Mouse (Mus musculus) cerebellum, adult (tissue): ENCODE results near the gene Rsad2.
A peak's percentile ranks its signal among the peaks of the same experiment; 100 is the strongest.
"Not testable (repeated sequence)": the region's sequence is repeated elsewhere in the genome, so short reads cannot be mapped to it uniquely, and the experiment has no call there.

ENCODE experiments used
- ATAC-seq: cut with Nextera tagmentation; 2 replicates; pipeline ENCODE4 v1.9.2; 2017; ENCODE audit warnings: mild to moderate bottlenecking, moderate library complexity, mixed read lengths; ENCODE audit not compliant: insufficient number of reproducible peaks, low FRiP score, low TSS enrichment

Gene Rsad2

DNA sequence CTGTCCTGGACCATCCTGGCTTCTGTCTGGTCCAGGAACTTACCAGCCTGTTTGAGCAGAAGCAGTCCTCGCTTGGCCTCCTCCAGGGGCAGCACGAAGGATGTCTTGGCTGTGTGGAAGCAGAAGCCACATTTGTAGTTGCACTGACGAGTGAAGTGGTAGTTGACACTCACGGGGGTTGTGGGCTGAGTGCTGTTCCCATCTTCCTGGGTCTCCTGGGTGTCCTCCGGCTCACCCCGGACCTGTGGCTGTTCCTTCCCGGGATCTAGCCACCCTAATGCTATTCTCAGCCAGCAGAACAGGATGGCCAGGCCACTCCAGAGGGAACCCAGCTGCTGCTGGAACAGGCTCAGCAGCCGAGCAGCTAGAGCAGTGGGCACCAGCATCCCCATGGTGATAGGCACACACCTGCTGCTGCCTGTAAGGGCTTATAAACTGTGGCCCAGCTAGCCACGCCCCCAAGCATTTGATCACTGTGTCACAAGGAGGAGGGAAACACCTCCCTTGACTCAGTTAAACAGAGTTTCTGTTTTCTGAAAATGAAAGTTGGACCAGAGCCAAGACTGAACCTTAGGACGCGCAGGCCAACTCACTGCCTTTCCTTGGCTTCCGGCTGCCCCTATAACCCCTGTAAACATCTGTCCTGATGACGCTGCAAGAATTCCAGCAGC is at the start of gene Rsad2:
Gene Rsad2, minus strand, starts transcription at position 425 of the 671 bp plus-strand sequence.
- no peak for ATAC-seq

DNA sequence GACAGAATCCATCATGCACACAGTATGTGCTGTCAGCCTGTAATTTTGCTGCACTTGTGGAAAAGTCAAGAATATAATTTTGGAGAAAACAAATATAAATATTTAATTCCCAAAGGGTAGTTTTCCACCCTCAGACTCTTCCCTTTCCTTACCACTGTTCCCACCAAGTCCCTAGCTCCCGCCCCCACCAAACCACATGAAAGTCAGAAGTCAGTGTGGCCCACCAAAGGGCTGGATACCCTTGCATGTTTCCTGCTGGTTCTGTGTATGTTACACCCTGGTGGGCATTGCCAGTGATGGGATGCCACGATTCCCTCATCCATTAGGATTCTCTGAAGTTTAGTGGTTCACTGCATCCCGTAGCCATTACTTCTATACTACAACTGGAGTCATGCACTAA is 44.8 kb upstream of the Rsad2 start:
- no peak for ATAC-seq

- ATAC-seq, result no peak
Measured at GRCm38 (mm10) chr12:26489942-26490341, 33.7 kb upstream of the Rsad2 start.

GRCm38 (mm10) chr12:26488617-26489274 is 32.5 kb upstream of the Rsad2 start:
- no peak for ATAC-seq

DNA sequence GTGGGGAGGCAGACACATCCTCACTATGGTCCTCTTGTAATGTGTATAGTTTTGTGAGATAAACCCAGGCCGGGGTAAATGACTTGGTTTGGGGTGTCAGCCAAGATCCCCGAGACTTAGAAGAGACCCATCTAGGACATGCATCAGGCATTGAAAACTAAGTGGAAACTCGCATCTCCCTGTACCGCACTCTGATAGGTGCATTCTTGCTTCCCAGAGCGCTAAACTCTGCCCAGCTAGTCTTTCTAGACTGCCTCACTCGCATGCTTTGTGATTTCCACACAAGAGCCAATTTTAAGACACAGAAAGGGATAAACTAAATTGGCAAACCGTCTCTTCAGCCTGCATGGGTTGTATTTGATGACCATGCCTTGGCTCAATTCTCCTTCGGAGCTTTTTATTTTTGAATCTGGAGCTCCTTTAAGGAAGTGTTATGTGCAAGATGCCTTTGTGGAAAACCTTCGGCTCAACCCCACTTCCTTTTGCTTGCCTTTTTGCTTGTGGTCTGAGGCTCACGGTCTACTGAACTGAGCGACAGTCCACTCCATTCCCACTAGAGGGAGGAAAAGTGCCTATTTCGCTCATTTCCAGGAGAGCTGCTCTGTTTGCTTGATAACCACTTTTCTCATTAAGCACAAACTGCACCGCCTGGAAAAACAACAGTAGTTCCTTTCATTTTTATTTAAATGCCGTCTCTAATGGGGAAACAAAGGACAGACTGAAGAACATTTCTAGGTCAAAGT is 31.8 kb upstream of the Rsad2 start:
- ATAC-seq, result 0 out of 2 replicates have a peak, but pooled peaks have one; percentile 45

GRCm38 (mm10) chr12:26485738-26486580 is 29.7 kb upstream of the Rsad2 start:
- not testable (repeated sequence) for ATAC-seq

DNA sequence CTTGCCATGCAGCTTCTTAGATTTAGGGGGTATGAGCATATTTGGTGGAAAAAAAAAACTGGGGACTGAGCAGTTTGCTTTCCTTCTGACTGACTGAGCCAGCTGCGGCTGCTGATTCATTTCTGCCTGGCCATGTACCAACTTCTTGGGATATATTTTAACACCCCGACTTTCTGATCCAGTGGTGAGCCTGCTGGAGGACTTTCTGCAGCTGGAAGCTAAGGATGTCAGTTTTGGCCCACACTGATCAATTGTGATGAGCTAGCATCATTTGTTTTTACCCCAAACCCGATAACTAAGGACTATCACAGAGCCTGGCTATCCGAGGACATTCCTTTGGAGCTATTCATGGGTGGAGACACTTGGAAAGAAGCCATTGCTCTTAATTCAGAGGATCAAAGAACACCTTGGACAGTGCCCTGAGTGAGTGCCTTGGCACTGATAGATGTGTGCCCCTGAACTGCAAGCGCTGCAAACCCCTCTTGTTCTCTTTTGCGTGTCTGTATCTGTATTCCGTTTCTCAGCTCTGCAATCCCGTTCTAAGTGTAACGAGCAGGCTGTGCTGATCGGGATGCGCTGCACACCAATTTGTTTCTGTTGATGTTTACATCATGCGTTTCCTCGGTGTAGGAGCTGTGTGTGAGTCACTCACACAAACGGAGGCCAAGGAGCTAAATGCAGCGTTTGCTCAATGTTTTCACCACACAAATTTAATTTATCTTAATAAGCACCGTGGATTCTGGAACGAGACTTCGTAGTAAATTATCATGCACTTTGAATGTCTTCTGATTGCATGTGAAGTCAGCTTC is 22.1 kb upstream of the Rsad2 start:
- ATAC-seq, result no peak

DNA sequence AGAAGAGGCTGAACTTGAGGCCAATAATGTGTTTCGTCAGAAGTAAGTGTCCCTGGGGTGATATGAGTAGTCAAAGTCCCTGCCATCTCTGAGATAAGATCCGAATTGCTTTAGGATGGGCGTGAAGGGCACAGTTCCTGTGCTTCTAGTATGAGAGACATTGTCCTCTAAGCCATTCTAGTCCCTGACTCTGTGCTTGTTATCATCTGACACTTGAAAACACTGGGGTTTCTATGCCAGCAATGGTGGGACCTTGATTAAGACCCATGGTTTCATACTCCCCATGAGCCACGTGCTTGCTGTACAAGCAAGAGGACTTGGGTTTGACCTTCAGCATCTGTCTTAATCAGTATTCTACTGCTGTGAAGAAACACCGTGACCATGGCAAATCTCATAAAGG is 20.9 kb upstream of the Rsad2 start:
- no peak for ATAC-seq

DNA sequence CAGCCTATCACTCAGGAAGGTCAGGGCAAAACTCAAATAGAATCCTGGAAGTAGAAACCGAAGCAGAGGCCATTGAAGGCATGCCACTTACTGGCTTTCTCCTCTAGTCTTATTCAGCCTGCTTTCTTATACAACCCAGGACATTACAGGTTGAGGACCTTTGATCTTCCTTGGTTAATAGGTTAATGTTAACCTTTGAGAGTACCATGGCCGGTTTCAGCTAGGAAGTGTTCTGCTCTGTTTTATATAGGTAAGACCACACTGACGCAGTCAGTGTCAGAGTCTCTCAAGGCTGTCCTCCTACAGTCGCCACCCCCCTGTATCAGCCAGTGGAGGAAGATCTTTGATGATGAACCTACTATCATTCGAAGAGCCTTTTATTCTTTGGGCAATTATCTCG is 17.5 kb upstream of the Rsad2 start:
- no peak for ATAC-seq

DNA sequence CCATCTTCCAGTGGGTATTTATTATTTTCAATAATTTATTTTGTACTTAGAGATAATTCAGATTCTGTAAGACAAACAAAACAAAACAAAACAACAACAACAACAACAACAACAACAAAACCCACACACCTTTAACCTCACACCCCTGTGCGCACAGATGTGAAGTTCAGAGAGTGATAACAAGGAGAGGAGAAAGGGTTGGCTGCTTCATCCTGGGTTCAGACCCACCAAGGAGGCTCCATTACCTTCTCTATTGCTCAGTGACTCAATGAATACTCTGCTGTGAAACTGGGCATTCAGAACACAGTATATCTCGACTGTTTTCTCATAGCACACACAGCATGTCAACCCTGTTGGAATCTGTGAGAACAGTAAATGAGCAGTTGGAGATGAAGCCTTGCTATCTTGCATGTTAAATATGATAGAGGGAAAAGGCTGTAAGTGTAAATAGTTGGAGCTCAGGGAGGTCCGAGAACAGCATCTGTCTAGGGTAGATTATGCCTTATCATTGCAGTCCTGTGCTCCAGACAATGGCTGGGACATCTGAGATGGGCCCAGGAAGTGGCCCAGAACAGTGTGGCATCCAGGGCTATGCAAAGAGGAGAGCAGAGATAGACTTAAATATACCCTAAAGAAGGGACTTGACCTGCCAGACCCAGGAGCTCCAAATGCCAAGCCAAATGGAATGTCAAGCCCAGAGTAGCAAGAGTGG is 16.7 kb upstream of the Rsad2 start:
- ATAC-seq, result no peak

GRCm38 (mm10) chr12:26471376-26471775 is 15.1 kb upstream of the Rsad2 start:
- ATAC-seq, result no peak

DNA sequence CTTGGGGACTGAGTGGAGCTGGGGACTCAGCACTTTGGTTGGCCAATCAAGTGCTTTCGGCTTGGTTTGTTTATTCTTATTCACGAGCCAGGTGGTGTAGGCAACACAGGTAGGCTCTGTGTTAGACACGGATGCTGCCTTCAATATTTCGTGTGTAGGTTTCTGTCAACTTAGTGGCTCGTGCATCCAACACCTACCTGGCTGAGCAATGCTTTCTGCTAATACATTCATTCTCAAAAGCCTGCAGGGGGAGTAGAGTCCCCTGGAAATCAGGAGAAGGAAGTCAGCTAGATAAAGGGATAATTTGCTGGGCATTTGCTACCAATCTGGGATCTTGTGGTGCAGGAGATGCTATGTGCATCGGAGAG is 13.8 kb upstream of the Rsad2 start:
- peak; percentile 59 for ATAC-seq

DNA sequence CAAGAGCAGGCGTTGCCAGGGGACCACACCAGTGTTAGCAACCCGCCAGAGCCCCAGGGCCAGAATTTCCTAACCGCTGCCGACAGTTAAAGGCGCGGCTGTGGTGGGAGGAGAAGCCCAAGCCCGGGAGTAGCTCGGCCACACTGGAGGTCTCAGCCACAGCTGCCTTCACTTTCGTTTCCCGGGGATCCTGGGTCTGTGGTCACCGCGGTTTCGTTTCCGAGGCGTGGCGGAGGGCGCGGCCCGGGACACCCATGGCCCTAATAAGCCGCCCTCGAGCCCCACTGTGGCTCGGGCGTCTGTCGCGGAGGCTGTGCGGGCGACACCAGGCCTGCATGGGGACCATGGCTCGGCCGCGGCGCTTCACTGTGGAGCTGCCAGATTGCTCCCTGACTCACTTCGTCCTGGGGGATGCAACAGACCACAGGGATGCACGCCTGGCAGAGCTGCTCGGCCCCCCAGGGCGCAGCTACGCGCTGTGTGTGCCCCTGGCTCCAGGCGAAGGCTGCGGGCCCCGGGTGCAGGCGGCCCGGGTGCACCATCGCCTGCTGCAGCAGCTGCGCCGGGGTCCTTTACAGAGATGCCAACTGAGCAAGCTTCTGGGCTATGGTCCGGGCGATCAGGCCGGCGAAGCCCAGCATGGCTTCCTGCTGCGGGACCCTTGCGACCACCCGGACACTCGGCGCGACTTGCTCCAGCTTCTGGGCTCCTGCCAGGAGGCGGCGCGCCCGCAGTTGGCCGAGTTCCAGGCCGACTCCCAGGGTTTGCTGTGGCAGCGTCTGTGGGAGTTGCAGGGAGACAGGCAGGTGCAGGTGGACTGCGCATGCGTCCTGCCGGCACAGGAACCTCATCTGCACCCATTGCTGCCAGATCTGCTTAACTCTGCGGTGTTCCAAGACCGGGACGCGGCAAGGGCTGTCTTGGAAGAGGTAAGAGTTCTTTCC is 13.1 kb upstream of the Rsad2 start, which contains the start of gene Cmpk2:
Gene Cmpk2, plus strand, starts transcription at position 107 of the 944 bp plus-strand sequence.
- peak; percentile 78 for ATAC-seq

GRCm38 (mm10) chr12:26465600-26465999 is 9.3 kb upstream of the Rsad2 start:
- ATAC-seq, result no peak

DNA sequence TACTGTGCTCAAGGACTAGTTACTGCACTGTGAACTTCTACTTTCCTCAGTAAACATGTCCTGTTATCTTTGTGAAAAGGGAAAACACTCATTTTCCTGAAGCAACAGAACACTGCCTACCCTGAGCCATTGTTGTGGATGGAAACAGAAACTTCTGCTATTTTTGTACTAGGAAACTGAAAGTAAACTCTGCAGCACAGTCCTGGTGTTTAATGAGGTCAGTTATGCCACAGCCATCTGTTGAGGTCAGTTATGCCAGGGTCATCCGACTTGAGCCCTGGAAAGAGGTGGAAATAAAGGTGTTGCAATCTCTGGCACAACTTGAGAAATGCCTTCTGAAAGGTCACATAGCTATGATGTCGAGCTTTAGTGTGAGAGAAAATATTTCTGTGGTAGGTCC is 3.8 kb upstream of the Rsad2 start:
- ATAC-seq, result no peak

GRCm38 (mm10) chr12:26454682-26455081 is 1.6 kb downstream of the Rsad2 start:
- no peak for ATAC-seq

DNA sequence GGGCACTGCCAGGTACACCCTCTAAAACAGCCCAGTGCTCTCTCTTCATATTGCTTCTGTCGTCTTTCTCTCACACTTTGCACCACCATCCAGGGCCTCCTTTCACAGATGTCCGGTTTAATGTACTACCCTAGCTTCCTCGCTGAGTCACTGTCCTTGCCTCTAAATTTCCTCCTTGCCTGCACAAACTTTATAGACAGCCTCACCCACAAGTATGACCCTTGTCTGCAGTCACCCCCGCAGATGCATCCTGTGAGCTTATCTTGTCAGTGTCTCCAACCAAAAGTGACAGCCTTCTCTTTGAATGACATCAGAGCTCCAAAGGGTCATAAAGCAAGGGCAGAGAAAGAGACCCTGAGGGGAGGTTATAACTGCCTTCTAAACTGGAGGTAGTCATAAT is 3.3 kb downstream of the Rsad2 start:
- ATAC-seq, result no peak

- ATAC-seq, result no peak
Measured at GRCm38 (mm10) chr12:26451150-26451549, 5.1 kb downstream of the Rsad2 start.
